Mouse (Mus musculus) neural tube, embryonic 14.5 days (tissue): ENCODE measurements around the gene Gna15. TPM values are rescaled to one million over a fixed set of nuclear protein-coding genes. Genes with fewer than 3 reads are reported as not detected.

Experiments
- ATAC-seq: fragments of 200-750 bp; cut with Nextera tagmentation; 2 replicates; pipeline ENCODE4 v1.8.0; 2017; ENCODE audit warnings: low read depth, mild to moderate bottlenecking, moderate TSS enrichment, moderate library complexity
- H3K27ac ChIP-seq: fragments of 300-500 bp; sonication (generic); 2 replicates; pipeline ENCODE4 v1.5.1; 2014; ENCODE audit warnings: low read depth, mild to moderate bottlenecking, control low read depth, low read length, moderate library complexity, mixed read lengths
- H3K27me3 ChIP-seq: fragments of 300-500 bp; sonication (generic); 2 replicates; pipeline ENCODE4 v1.6.1; 2014; ENCODE audit warnings: low read length; ENCODE audit not compliant: control insufficient read depth, insufficient read depth
- H3K36me3 ChIP-seq: fragments of 300-500 bp; sonication (generic); 2 replicates; pipeline ENCODE4 v1.6.1; 2014; ENCODE audit warnings: low read length, mixed read lengths; ENCODE audit not compliant: control insufficient read depth, insufficient read depth
- H3K4me1 ChIP-seq: fragments of 300-500 bp; sonication (generic); 2 replicates; pipeline ENCODE4 v1.6.1; 2014; ENCODE audit warnings: low read length; ENCODE audit not compliant: control insufficient read depth, insufficient read depth
- H3K4me2 ChIP-seq: fragments of 300-500 bp; sonication (generic); 2 replicates; pipeline ENCODE4 v1.6.1; 2014; ENCODE audit warnings: mild to moderate bottlenecking, low read depth, low read length, control low read depth
- H3K4me3 ChIP-seq: fragments of 300-500 bp; sonication (generic); 2 replicates; pipeline ENCODE4 v1.5.1; 2014; ENCODE audit warnings: low read depth, low read length, control low read depth, mixed read lengths
- H3K9ac ChIP-seq: fragments of 300-500 bp; sonication (generic); replicated peaks from 2 replicates; pipeline ENCODE4 v1.6.1; 2014; ENCODE audit warnings: low read depth, mild to moderate bottlenecking, control low read depth, low read length, mixed read lengths
- H3K9me3 ChIP-seq: fragments of 300-500 bp; sonication (generic); 2 replicates; pipeline ENCODE4 v1.6.1; 2016; ENCODE audit warnings: low read length; ENCODE audit not compliant: control insufficient read depth
- WGBS: fragments of 180-500 bp; shearing (Covaris S2); extraction: QIAGEN DNeasy Blood & Tissue Kit; methylation state at CpG from one replicate; pipeline ENCODE4 v1.1.7; 2014; 5-methylcytosine and 5-hydroxymethylcytosine counted together
- polyA plus RNA-seq: library from polyadenylated mRNA; unstranded; fragments of >200 nt; fragmentation: Nextera tagmentation; extraction: Ambion mirVana; gene quantifications from 2 replicates; pipeline ENCODE4 v1.2.1, GENCODE M21; 2014

Gna15 gene
- 0.40 and 1.9 TPM in 2 replicates for polyA plus RNA-seq

- H3K9ac ChIP-seq: no peak within 1 kb of the TSS
- 30% methylated on average over 9 of the region's 9 CpGs for WGBS
- no peak for ATAC-seq
- H3K27me3 ChIP-seq: no peaks in the 10 kb centered on the region
- H3K4me1 ChIP-seq: no peaks in the 10 kb centered on the region
- no peak within 1 kb of the TSS for H3K4me2 ChIP-seq
- peaks cover 4% of the 10 kb centered on the region; the same call in 1 of the 2 replicates for H3K36me3 ChIP-seq
- H3K9me3 ChIP-seq: no peaks in the 10 kb centered on the region
- H3K4me3 ChIP-seq: no peak within 1 kb of the TSS
- no peak within 1 kb of the TSS for H3K27ac ChIP-seq
These were observed at the start of gene Gna15 for GRCm38 (mm10) chr10:81524051-81524605. TSS of gene Gna15 (minus strand) at chr10:81524225.

GRCm38 (mm10) chr10:81572975-81573374 is 49.0 kb upstream of the Gna15 start:
- no peaks in the 10 kb centered on the region for H3K36me3 ChIP-seq
- H3K4me3 ChIP-seq: no peak overlapping the region
- H3K4me2 ChIP-seq: no peak overlapping the region
- peaks cover 35% of the 10 kb centered on the region for H3K4me1 ChIP-seq
- WGBS: 9% methylated on average over 9 of the region's 9 CpGs
- no peak overlapping the region for H3K27ac ChIP-seq
- H3K27me3 ChIP-seq: peaks cover 11% of the 10 kb centered on the region; the same call in 1 of the 2 replicates
- H3K9me3 ChIP-seq: no peaks in the 10 kb centered on the region
- no peak for ATAC-seq
- H3K9ac ChIP-seq: no peak overlapping the region

DNA sequence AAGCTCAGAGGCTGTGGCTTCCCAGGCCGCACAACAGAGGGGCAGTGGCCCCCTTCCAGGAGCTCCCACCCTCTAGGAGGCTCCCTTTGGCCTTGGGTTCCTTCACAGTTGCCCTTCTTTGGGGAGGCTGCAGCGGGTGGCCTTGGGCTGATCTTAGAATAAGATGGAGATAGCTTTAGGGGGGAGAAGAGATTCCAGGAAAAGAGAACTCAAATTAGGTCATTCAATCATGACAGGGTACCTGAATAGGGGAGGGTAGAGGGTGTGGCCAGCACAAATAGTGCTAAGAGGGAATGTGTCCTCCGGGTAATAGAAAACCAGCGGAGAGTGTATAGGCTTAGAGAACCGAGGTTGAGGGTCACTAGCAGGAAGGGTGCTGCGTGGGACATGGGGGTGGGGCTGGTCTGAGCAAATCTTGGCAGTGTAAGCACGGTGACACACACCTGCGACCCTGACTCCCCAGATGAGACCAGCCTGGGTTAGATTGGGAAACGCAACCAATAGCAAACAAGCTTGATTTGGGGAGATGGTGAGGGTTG is 48.2 kb upstream of the Gna15 start:
- peak overlapping the region; percentile 60 for H3K4me2 ChIP-seq
- no peaks in the 10 kb centered on the region for H3K9me3 ChIP-seq
- H3K4me1 ChIP-seq: peaks cover 35% of the 10 kb centered on the region
- no peak for ATAC-seq
- H3K4me3 ChIP-seq: peak overlapping the region; percentile 13; the same call in 1 of the 2 replicates
- no peaks in the 10 kb centered on the region for H3K36me3 ChIP-seq
- peak overlapping the region; percentile 46; the same call in 1 of the 2 replicates for H3K27ac ChIP-seq
- peak overlapping the region; percentile 25; the same call in 1 of the 2 replicates for H3K9ac ChIP-seq
- peaks cover 11% of the 10 kb centered on the region; the same call in 1 of the 2 replicates for H3K27me3 ChIP-seq
- WGBS: under 1% methylated on average over 9 of the region's 9 CpGs

- no peaks in the 10 kb centered on the region for H3K9me3 ChIP-seq
- under 1% methylated on average over 18 of the region's 18 CpGs for WGBS
- ATAC-seq: peak; percentile 92
- peaks cover 35% of the 10 kb centered on the region for H3K4me1 ChIP-seq
- peak overlapping the region; percentile 24 for H3K4me3 ChIP-seq
- peak overlapping the region; percentile 25; the same call in 1 of the 2 replicates for H3K9ac ChIP-seq
- peaks cover 7% of the 10 kb centered on the region; the same call in 1 of the 2 replicates for H3K27me3 ChIP-seq
- H3K4me2 ChIP-seq: peak overlapping the region; percentile 60
- no peaks in the 10 kb centered on the region for H3K36me3 ChIP-seq
- H3K27ac ChIP-seq: peak overlapping the region; percentile 61
These were observed 47.5 kb upstream of the Gna15 start for GRCm38 (mm10) chr10:81571501-81571876.

GRCm38 (mm10) chr10:81570831-81571500 is 46.9 kb upstream of the Gna15 start:
- ATAC-seq: peak; percentile 57
- no peaks in the 10 kb centered on the region for H3K9me3 ChIP-seq
- peak overlapping the region; percentile 24 for H3K4me3 ChIP-seq
- H3K4me1 ChIP-seq: peaks cover 35% of the 10 kb centered on the region
- H3K36me3 ChIP-seq: no peaks in the 10 kb centered on the region
- H3K27ac ChIP-seq: peak overlapping the region; percentile 78
- WGBS: under 1% methylated on average over 33 of the region's 34 CpGs
- no peak overlapping the region; the same call in 1 of the 2 replicates for H3K9ac ChIP-seq
- peaks cover 5% of the 10 kb centered on the region; the same call in 1 of the 2 replicates for H3K27me3 ChIP-seq
- H3K4me2 ChIP-seq: peak overlapping the region; percentile 60

DNA sequence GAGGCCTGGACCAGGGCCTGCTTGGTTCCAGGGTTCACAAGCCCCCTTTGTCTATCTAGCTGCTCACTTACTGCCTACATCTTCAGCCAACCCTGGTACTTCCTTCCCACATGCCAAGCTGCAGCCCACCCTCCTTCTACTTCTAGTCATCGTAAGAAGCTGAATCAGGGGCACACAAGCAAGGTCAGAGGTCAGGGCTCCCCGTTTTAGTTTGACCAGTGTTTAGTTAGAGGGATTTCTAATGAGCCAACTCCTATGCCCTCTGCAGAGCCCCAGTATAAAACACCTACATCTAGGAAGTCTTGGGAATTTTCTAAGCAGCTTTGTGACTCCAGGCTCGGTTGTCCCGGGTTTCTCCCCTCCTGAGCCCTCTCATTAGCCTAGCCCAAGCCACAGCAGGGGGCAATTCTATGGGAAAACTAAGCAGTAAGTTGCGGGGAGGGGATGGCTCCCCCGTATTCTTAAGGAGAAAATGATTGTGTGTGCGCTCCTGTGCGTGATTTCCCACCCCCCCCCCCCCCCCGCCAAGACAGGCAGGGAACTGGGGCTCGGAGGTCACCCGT is 46.3 kb upstream of the Gna15 start:
- peak; percentile 7 for ATAC-seq
- peak overlapping the region; percentile 78 for H3K27ac ChIP-seq
- H3K4me1 ChIP-seq: peaks cover 31% of the 10 kb centered on the region
- H3K36me3 ChIP-seq: 0 out of 2 replicates have a peak, but pooled peaks cover 4% of the 10 kb centered on the region
- H3K27me3 ChIP-seq: peaks cover 5% of the 10 kb centered on the region; the same call in 1 of the 2 replicates
- H3K9ac ChIP-seq: no peak overlapping the region; the same call in 1 of the 2 replicates
- WGBS: under 1% methylated on average over 7 of the region's 11 CpGs
- peak overlapping the region; percentile 24; the same call in 1 of the 2 replicates for H3K4me3 ChIP-seq
- peak overlapping the region; percentile 60 for H3K4me2 ChIP-seq
- no peaks in the 10 kb centered on the region for H3K9me3 ChIP-seq

GRCm38 (mm10) chr10:81569507-81570237 is 45.6 kb upstream of the Gna15 start:
- H3K9me3 ChIP-seq: no peaks in the 10 kb centered on the region
- H3K27me3 ChIP-seq: peaks cover 5% of the 10 kb centered on the region; the same call in 1 of the 2 replicates
- no peak overlapping the region for H3K9ac ChIP-seq
- 0 out of 2 replicates have a peak, but pooled peaks cover 6% of the 10 kb centered on the region for H3K36me3 ChIP-seq
- H3K4me1 ChIP-seq: peaks cover 30% of the 10 kb centered on the region
- no peak overlapping the region for H3K4me2 ChIP-seq
- no peak for ATAC-seq
- 50% methylated on average over 9 of the region's 9 CpGs for WGBS
- no peak overlapping the region for H3K27ac ChIP-seq
- no peak overlapping the region for H3K4me3 ChIP-seq

DNA sequence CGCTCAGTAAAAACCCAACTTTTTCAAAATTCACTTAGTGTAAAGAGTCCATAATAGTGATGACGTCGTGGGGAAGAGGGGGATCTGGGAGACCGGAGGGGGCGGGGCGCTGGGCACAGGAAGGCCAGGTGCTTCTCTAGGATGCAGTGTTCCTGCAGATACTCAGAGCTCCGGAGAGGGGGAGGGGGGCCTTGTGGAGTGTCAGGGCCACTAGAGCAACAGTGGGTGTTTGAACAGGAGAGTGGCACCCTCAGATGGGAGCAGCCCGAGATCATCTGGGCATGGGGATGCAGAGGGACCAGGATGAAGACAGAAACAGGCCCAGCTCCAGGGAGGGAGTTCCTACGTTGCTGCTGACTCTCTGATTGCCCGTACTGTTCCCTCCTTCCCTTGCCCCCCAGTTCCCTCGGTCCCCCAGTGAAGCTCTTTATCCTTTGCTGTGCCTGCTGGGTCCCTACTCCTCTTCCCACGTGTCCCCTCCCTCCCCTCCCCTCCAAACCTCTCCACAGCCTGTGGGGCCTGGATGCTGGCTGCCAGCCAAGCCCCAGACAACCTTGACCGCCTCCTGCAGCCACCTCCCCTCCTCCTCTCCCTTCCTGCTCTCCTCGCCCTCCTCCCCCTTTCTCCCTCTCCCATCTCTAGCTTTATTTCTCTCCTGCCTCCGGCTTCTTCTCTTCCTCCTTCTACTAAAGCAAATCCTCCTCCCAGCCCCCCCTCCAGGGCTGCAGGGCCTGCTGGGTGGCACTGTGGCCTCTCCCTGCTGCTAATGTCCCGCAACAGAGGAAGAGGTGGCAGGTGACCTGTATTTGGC is 44.6 kb upstream of the Gna15 start:
- Histone ChIP-seq H3K4me1 (peaks cover 34% of the 10 kb centered on the region), H3K4me2 (0 out of 2 replicates have a peak overlapping the region, but pooled peaks have one; percentile 20), H3K4me3 (no peak overlapping the region), H3K9ac (no peak overlapping the region), H3K9me3 (no peaks in the 10 kb centered on the region), H3K36me3 (0 out of 2 replicates have a peak, but pooled peaks cover 8% of the 10 kb centered on the region), H3K27ac (0 out of 2 replicates have a peak overlapping the region, but pooled peaks have one; percentile 52), H3K27me3 (peaks cover 5% of the 10 kb centered on the region; the same call in 1 of the 2 replicates)
- WGBS: 11% methylated on average over 16 of the region's 16 CpGs
- ATAC-seq: no peak
